Mouse (Mus musculus): ENCODE results near the gene Acot6. TPM values are rescaled to one million over a fixed set of nuclear protein-coding genes. Genes with fewer than 3 reads are reported as not detected.
"Not testable (repeated sequence)": the region's sequence is repeated elsewhere in the genome, so short reads cannot be mapped to it uniquely, and the experiment has no call there.

Gene Acot6
- 1.4 and 1.6 TPM in 2 replicates for polyA plus RNA-seq (2015; fragmentation: Nextera tagmentation; extraction: Ambion mirVana)

GRCm38 (mm10) chr12:84100604-84101492 is at the start of gene Acot6:
Acot6 (plus strand) TSS chr12:84100654.
- Histone ChIP-seq H3K4me2 (peak within 1 kb of the TSS; percentile 77), H3K27ac (peak within 1 kb of the TSS; percentile 33; the same call in 1 of the 2 replicates), H3K4me3 (peak within 1 kb of the TSS; percentile 49), H3K9ac (peak within 1 kb of the TSS; percentile 74)
- peak; percentile 48; the same call in 1 of the 2 replicates for ATAC-seq (ENCODE audit: insufficient number of reproducible peaks, insufficient read depth, low FRiP score, low TSS enrichment, low read depth)
- not testable (repeated sequence) for H3K4me1 ChIP-seq, H3K27me3 ChIP-seq, H3K36me3 ChIP-seq, H3K9me3 ChIP-seq
- under 1% methylated on average over 80 of the region's 80 CpGs for WGBS

GRCm38 (mm10) chr12:84050744-84051143 is 49.7 kb upstream of the Acot6 start:
- not testable (repeated sequence) for H3K36me3 ChIP-seq; ATAC-seq (ENCODE audit: insufficient number of reproducible peaks, insufficient read depth, low FRiP score, low TSS enrichment, low read depth); H3K4me2 ChIP-seq; H3K4me1 ChIP-seq; H3K9ac ChIP-seq; H3K4me3 ChIP-seq; H3K27ac ChIP-seq
- 85% methylated on average over 5 of the region's 5 CpGs for WGBS
- Histone ChIP-seq H3K27me3 (peaks cover 22% of the 10 kb centered on the region), H3K9me3 (peaks cover 11% of the 10 kb centered on the region; the same call in 1 of the 2 replicates)

- Histone ChIP-seq H3K27me3 (peaks cover 22% of the 10 kb centered on the region), H3K4me1 (0 out of 2 replicates have a peak, but pooled peaks cover 6% of the 10 kb centered on the region), H3K4me2 (no peak within 1 kb of the TSS), H3K27ac (no peak within 1 kb of the TSS), H3K4me3 (peak within 1 kb of the TSS; percentile 47; the same call in 1 of the 2 replicates), H3K9me3 (peaks cover 11% of the 10 kb centered on the region; the same call in 1 of the 2 replicates), H3K9ac (no peak within 1 kb of the TSS), H3K36me3 (no peaks in the 10 kb centered on the region)
- WGBS = 80% methylated on average over 5 of the region's 5 CpGs
- no peak for ATAC-seq (ENCODE audit: insufficient number of reproducible peaks, insufficient read depth, low FRiP score, low TSS enrichment, low read depth)
Measured at GRCm38 (mm10) chr12:84051937-84052474, 48.4 kb upstream of the Acot6 start, which contains the start of gene Acot3. Acot3 (plus strand) TSS chr12:84052144.

GRCm38 (mm10) chr12:84052609-84053008 is 47.8 kb upstream of the Acot6 start:
- Histone ChIP-seq H3K9me3 (peaks cover 9% of the 10 kb centered on the region; the same call in 1 of the 2 replicates), H3K4me1 (0 out of 2 replicates have a peak, but pooled peaks cover 6% of the 10 kb centered on the region), H3K4me2 (no peak overlapping the region), H3K27me3 (peaks cover 22% of the 10 kb centered on the region), H3K9ac (no peak overlapping the region), H3K4me3 (no peak overlapping the region), H3K36me3 (no peaks in the 10 kb centered on the region), H3K27ac (no peak overlapping the region)
- no peak for ATAC-seq (ENCODE audit: insufficient number of reproducible peaks, insufficient read depth, low FRiP score, low TSS enrichment, low read depth)
- WGBS = 86% methylated on average over 7 of the region's 7 CpGs

GRCm38 (mm10) chr12:84053173-84053572 is 47.3 kb upstream of the Acot6 start:
- ATAC-seq (ENCODE audit: insufficient number of reproducible peaks, insufficient read depth, low FRiP score, low TSS enrichment, low read depth) = no peak
- 13% methylated on average over 16 of the region's 16 CpGs for WGBS
- H3K9me3 ChIP-seq = peaks cover 4% of the 10 kb centered on the region; the same call in 1 of the 2 replicates
- H3K4me1 ChIP-seq = 0 out of 2 replicates have a peak, but pooled peaks cover 6% of the 10 kb centered on the region
- H3K4me2 ChIP-seq = peak overlapping the region; percentile 76
- no peak overlapping the region for H3K27ac ChIP-seq
- peak overlapping the region; percentile 47 for H3K4me3 ChIP-seq
- no peaks in the 10 kb centered on the region for H3K36me3 ChIP-seq
- peak overlapping the region; percentile 62; the same call in 1 of the 2 replicates for H3K9ac ChIP-seq
- peaks cover 22% of the 10 kb centered on the region for H3K27me3 ChIP-seq

GRCm38 (mm10) chr12:84053679-84054391 is 46.6 kb upstream of the Acot6 start:
- no peaks in the 10 kb centered on the region for H3K36me3 ChIP-seq
- 2% methylated on average over 35 of the region's 46 CpGs for WGBS
- peak overlapping the region; percentile 62 for H3K9ac ChIP-seq

GRCm38 (mm10) chr12:84060946-84061345 is 39.5 kb upstream of the Acot6 start:
- Histone ChIP-seq H3K27me3 (no peaks in the 10 kb centered on the region), H3K27ac (no peak overlapping the region), H3K9me3 (no peaks in the 10 kb centered on the region), H3K9ac (no peak overlapping the region), H3K4me1 (no peaks in the 10 kb centered on the region), H3K36me3 (no peaks in the 10 kb centered on the region), H3K4me3 (no peak overlapping the region), H3K4me2 (no peak overlapping the region)
- no peak for ATAC-seq (ENCODE audit: insufficient number of reproducible peaks, insufficient read depth, low FRiP score, low TSS enrichment, low read depth)
- 28% methylated on average over 2 of the region's 2 CpGs for WGBS

More at GRCm38 (mm10) chr12:84053679-84054391, 46.6 kb upstream of the Acot6 start:
- H3K27ac ChIP-seq = no peak overlapping the region
- peak overlapping the region; percentile 76 for H3K4me2 ChIP-seq
- H3K9me3 ChIP-seq = no peaks in the 10 kb centered on the region
- H3K4me1 ChIP-seq = 0 out of 2 replicates have a peak, but pooled peaks cover 6% of the 10 kb centered on the region
- no peak for ATAC-seq (ENCODE audit: insufficient number of reproducible peaks, insufficient read depth, low FRiP score, low TSS enrichment, low read depth)
- H3K4me3 ChIP-seq = peak overlapping the region; percentile 47
- peaks cover 22% of the 10 kb centered on the region for H3K27me3 ChIP-seq

- no peak overlapping the region for H3K4me2 ChIP-seq
- no peaks in the 10 kb centered on the region for H3K4me1 ChIP-seq
- H3K27me3 ChIP-seq = peaks cover 6% of the 10 kb centered on the region
- no peak overlapping the region for H3K4me3 ChIP-seq
- H3K27ac ChIP-seq = no peak overlapping the region
- no peak overlapping the region for H3K9ac ChIP-seq
- no peak for ATAC-seq (ENCODE audit: insufficient number of reproducible peaks, insufficient read depth, low FRiP score, low TSS enrichment, low read depth)
- no peaks in the 10 kb centered on the region for H3K9me3 ChIP-seq
- H3K36me3 ChIP-seq = no peaks in the 10 kb centered on the region
- 91% methylated on average over 20 of the region's 20 CpGs for WGBS
Measured at GRCm38 (mm10) chr12:84062336-84062735, 38.1 kb upstream of the Acot6 start.

GRCm38 (mm10) chr12:84063228-84063627 is 37.2 kb upstream of the Acot6 start:
- WGBS = 69% methylated on average over 5 of the region's 5 CpGs
- ATAC-seq (ENCODE audit: insufficient number of reproducible peaks, insufficient read depth, low FRiP score, low TSS enrichment, low read depth) = no peak

GRCm38 (mm10) chr12:84063833-84064232 is 36.6 kb upstream of the Acot6 start:
- Histone ChIP-seq H3K27ac (no peak overlapping the region), H3K27me3 (peaks cover 17% of the 10 kb centered on the region), H3K4me2 (no peak overlapping the region), H3K36me3 (no peaks in the 10 kb centered on the region), H3K4me1 (no peaks in the 10 kb centered on the region), H3K9ac (no peak overlapping the region), H3K4me3 (no peak overlapping the region), H3K9me3 (no peaks in the 10 kb centered on the region)
- ATAC-seq (ENCODE audit: insufficient number of reproducible peaks, insufficient read depth, low FRiP score, low TSS enrichment, low read depth) = no peak
- WGBS = 88% methylated on average over 2 of the region's 2 CpGs

More at GRCm38 (mm10) chr12:84063228-84063627, 37.2 kb upstream of the Acot6 start:
- no peak overlapping the region for H3K4me3 ChIP-seq
- no peaks in the 10 kb centered on the region for H3K9me3 ChIP-seq
- H3K27me3 ChIP-seq = peaks cover 11% of the 10 kb centered on the region
- H3K36me3 ChIP-seq = no peaks in the 10 kb centered on the region
- no peak overlapping the region for H3K4me2 ChIP-seq
- no peak overlapping the region for H3K27ac ChIP-seq
- H3K9ac ChIP-seq = no peak overlapping the region
- no peaks in the 10 kb centered on the region for H3K4me1 ChIP-seq

GRCm38 (mm10) chr12:84064621-84065020 is 35.8 kb upstream of the Acot6 start:
- Histone ChIP-seq H3K9me3 (no peaks in the 10 kb centered on the region), H3K4me3 (no peak overlapping the region), H3K4me2 (no peak overlapping the region), H3K36me3 (no peaks in the 10 kb centered on the region), H3K9ac (no peak overlapping the region), H3K27me3 (peaks cover 23% of the 10 kb centered on the region), H3K4me1 (peaks cover 3% of the 10 kb centered on the region; the same call in 1 of the 2 replicates), H3K27ac (no peak overlapping the region)
- no peak for ATAC-seq (ENCODE audit: insufficient number of reproducible peaks, insufficient read depth, low FRiP score, low TSS enrichment, low read depth)
- 73% methylated on average over 8 of the region's 8 CpGs for WGBS
